In genomic region chr6:148001071-148001470, GRCm38 (mm10) we compare ENCODE assay signal across 8 mouse cellular contexts. TPM values are rescaled to one million over a fixed set of nuclear protein-coding genes. Genes with fewer than 3 reads are reported as not detected.
DNase-seq lines count a peak whose midpoint lies in the region; ATAC-seq lines count a peak whose summit lies in the region.
"Had no signal": no experiment of that assay in that cellular context is flagged by ENCODE, and none has a peak within 500 bp of the region (broad histone marks: within the 10 kb centered on the region; RNA-seq: fewer than 3 reads in every experiment).

No protein-coding gene starts in this region.

- no peaks in the 10 kb centered on the region for H3K27me3 ChIP-seq in embryonic facial prominence, embryonic 10.5 days (replicated peaks; ENCODE audit: low read depth, poor library complexity, severe bottlenecking)
- H3K27me3 ChIP-seq in midbrain, embryonic 12.5 days, result no peaks in the 10 kb centered on the region
- H3K27me3 ChIP-seq: embryonic facial prominence, embryonic 15.5 days had no signal

- H3K9ac ChIP-seq in midbrain, embryonic 12.5 days (replicated peaks), result no peak overlapping the region
- H3K9ac ChIP-seq: embryonic facial prominence, embryonic 15.5 days had no signal

- no peak overlapping the region for H3K27ac ChIP-seq in embryonic facial prominence, embryonic 10.5 days (replicated peaks)
- H3K27ac ChIP-seq in midbrain, embryonic 12.5 days (replicated peaks), result no peak overlapping the region
- H3K27ac ChIP-seq: embryonic facial prominence, embryonic 15.5 days had no signal

- WGBS in embryonic facial prominence, embryonic 10.5 days, result 43% methylated on average over 3 of the region's 3 CpGs
- 58% methylated on average over 3 of the region's 3 CpGs for WGBS in midbrain, embryonic 12.5 days

- no peak overlapping the region for H3K4me3 ChIP-seq in embryonic facial prominence, embryonic 10.5 days
- H3K4me3 ChIP-seq in midbrain, embryonic 12.5 days, result no peak overlapping the region
- H3K4me3 ChIP-seq: embryonic facial prominence, embryonic 15.5 days had no signal

- H3K4me1 ChIP-seq in embryonic facial prominence, embryonic 10.5 days, result no peaks in the 10 kb centered on the region
- H3K4me1 ChIP-seq in midbrain, embryonic 12.5 days, result no peaks in the 10 kb centered on the region
- H3K4me1 ChIP-seq: embryonic facial prominence, embryonic 15.5 days had no signal

- H3K36me3 ChIP-seq in embryonic facial prominence, embryonic 10.5 days (replicated peaks), result no peaks in the 10 kb centered on the region
- no peaks in the 10 kb centered on the region for H3K36me3 ChIP-seq in midbrain, embryonic 12.5 days
- H3K36me3 ChIP-seq: embryonic facial prominence, embryonic 15.5 days had no signal

- peak; percentile 62; the same call in 1 of the 2 replicates for ATAC-seq in midbrain, embryonic 12.5 days (ENCODE audit: low FRiP score, low read depth)

- DNase-seq in left cerebral cortex, adult 11 months (ENCODE audit: low spot score), result peak; percentile 10
- no peak for DNase-seq in left cerebral cortex, adult 8-10 months (ENCODE audit: low spot score in 2 of 2)
- peak; percentile 62 for DNase-seq in R1 (ENCODE audit: low read depth, low spot score)
- DNase-seq in embryonic facial prominence, embryonic 10.5 days (ENCODE audit: low spot score), result peak; percentile 12
- no peak for DNase-seq in cerebellum, adult 11 months
- no peak for DNase-seq in urinary bladder, postnatal 36 days (ENCODE audit: low spot score in 2 of 2)

- H3K9me3 ChIP-seq in embryonic facial prominence, embryonic 10.5 days, result no peaks in the 10 kb centered on the region
- H3K9me3 ChIP-seq in midbrain, embryonic 12.5 days, result no peaks in the 10 kb centered on the region
- H3K9me3 ChIP-seq: embryonic facial prominence, embryonic 15.5 days had no signal

- no peak overlapping the region for H3K4me2 ChIP-seq in midbrain, embryonic 12.5 days (replicated peaks)
- H3K4me2 ChIP-seq: embryonic facial prominence, embryonic 15.5 days had no signal

RNA-seq across cellular contexts. Expression of gene Far2, which starts 46.0 kb away (rescaled TPM):
- total RNA-seq in left cerebral cortex, adult 8-10 months (2022), result 10 to 100 TPM; 20.0 to 22.4 (median 21.7) TPM
- 1.8 and 2.0 TPM in 2 replicates for polyA plus RNA-seq in embryonic facial prominence, embryonic 10.5 days (2016; fragmentation: Nextera tagmentation; extraction: Ambion mirVana)
- polyA plus RNA-seq in midbrain, embryonic 12.5 days (2016; fragmentation: Nextera tagmentation; extraction: Ambion mirVana), result 4.0 and 4.4 TPM in 2 replicates

Comparison
In these comparisons a context has a peak if more than half of its experiments do, and no peak if none do; other contexts are left out.
1. DNase-seq: peak in left cerebral cortex, adult 11 months (single experiment), R1 (single experiment) and embryonic facial prominence, embryonic 10.5 days (single experiment); none in left cerebral cortex, adult 8-10 months (0 of 2), cerebellum, adult 11 months (single experiment) and urinary bladder, postnatal 36 days (0 of 2).